Mouse (Mus musculus) brain, embryonic 18.5 days (tissue): ENCODE results near the gene Maf.
A peak's percentile ranks its signal among the peaks of the same experiment; 100 is the strongest.

Experiments used
- DNase-seq: peaks from one replicate; pipeline ENCODE4 v3.0.0-alpha.2; 2012; ENCODE audit warnings: low read depth, low spot score

The Maf gene

GRCm38 (mm10) chr8:115707731-115708590 is at the start of gene Maf:
Gene Maf (minus strand): TSS chr8:115707794.
- peak; percentile 61 for DNase-seq

- DNase-seq: no peak
These were observed 49.4 kb upstream of the Maf start for GRCm38 (mm10) chr8:115756965-115757364.

- no peak for DNase-seq
These were observed 48.4 kb upstream of the Maf start for GRCm38 (mm10) chr8:115756027-115756426.

- DNase-seq: no peak
These were observed 47.1 kb upstream of the Maf start for GRCm38 (mm10) chr8:115754694-115755093.

GRCm38 (mm10) chr8:115753801-115754200 is 46.2 kb upstream of the Maf start:
- DNase-seq: no peak

GRCm38 (mm10) chr8:115747426-115747825 is 39.8 kb upstream of the Maf start:
- DNase-seq: no peak

GRCm38 (mm10) chr8:115745648-115746047 is 38.1 kb upstream of the Maf start:
- no peak for DNase-seq

GRCm38 (mm10) chr8:115743441-115743840 is 35.8 kb upstream of the Maf start:
- DNase-seq: no peak

GRCm38 (mm10) chr8:115742646-115743045 is 35.1 kb upstream of the Maf start:
- DNase-seq: no peak

- DNase-seq: no peak
These were observed 34.4 kb upstream of the Maf start for GRCm38 (mm10) chr8:115741964-115742363.

GRCm38 (mm10) chr8:115739756-115740155 is 32.2 kb upstream of the Maf start:
- DNase-seq: no peak

- DNase-seq: no peak
These were observed 24.8 kb upstream of the Maf start for GRCm38 (mm10) chr8:115732401-115732800.

- no peak for DNase-seq
These were observed 19.2 kb upstream of the Maf start for GRCm38 (mm10) chr8:115726807-115727206.

GRCm38 (mm10) chr8:115726231-115726630 is 18.6 kb upstream of the Maf start:
- no peak for DNase-seq

- no peak for DNase-seq
These were observed 11.5 kb upstream of the Maf start for GRCm38 (mm10) chr8:115719126-115719525.

GRCm38 (mm10) chr8:115718621-115719020 is 11.0 kb upstream of the Maf start:
- no peak for DNase-seq

GRCm38 (mm10) chr8:115715262-115715661 is 7.7 kb upstream of the Maf start:
- DNase-seq: no peak

- no peak for DNase-seq
These were observed 3.5 kb upstream of the Maf start for GRCm38 (mm10) chr8:115711106-115711505.

GRCm38 (mm10) chr8:115709931-115710330 is 2.3 kb upstream of the Maf start:
- no peak for DNase-seq

- DNase-seq: no peak
These were observed 1.6 kb upstream of the Maf start for GRCm38 (mm10) chr8:115708936-115709780.

GRCm38 (mm10) chr8:115706861-115707730 is 498 bp downstream of the Maf start:
- no peak for DNase-seq

GRCm38 (mm10) chr8:115706411-115706860 is 1.2 kb downstream of the Maf start:
- no peak for DNase-seq
